Mouse (Mus musculus) liver, adult 2 months (tissue): Measurements from ENCODE around the gene Aff3.

Experiments used
- CTCF ChIP-seq: fragments of 200-500 bp; IDR thresholded peaks from 2 replicates; pipeline ENCODE4 v1.5.1; 2011; ENCODE audit warnings: low read depth, low read length, control low read depth
- POLR2A ChIP-seq: fragments of 200-500 bp; IDR thresholded peaks from 2 replicates; pipeline ENCODE4 v1.6.1; 2011; ENCODE audit warnings: low read length, control low read depth; ENCODE audit not compliant: insufficient read depth; ENCODE audit errors: extremely low read depth

DNA sequence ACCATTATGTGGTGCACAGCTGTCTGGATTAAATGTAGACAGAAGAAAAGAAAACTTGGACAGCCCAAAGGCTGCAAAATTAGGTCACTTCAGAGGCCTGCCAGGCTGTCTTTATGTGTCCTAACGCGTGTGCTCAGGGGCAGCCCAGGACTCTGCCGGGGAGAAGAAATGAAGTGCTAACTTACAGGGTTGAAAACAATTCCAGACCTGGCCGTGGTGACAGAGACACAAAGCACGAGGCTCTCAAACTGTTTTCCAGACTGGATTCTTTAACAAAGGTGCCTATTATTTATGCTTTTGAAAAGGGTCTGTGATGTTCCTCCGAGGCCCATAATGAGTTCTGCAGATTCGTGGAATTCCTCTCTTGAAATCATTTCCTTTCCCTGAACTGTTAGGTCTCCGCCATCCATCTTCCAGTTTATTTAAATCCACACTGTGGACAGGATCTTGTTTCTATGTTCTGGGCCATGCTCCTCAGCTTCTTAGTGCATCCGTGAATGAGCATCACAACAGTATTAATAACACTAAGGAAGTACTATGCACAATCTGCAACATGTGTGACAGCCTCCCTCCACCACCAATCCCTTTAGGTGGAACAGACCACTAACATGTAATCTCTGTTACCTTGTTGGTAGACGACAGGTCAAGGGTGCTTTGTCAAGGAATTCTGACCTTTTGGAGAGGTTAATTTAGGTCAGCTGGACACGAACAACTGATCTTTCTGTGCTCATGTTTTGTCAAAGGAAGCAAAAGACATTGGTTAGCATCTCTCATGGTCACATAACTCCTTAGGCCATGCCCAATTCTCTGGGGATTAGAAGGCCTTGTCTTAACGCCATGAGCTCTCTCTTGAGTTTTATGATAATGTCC, 228.0 kb downstream of the Aff3 start:
- TF ChIP-seq CTCF (no peak), POLR2A (no peak)
